Mouse (Mus musculus): ENCODE results near the gene Tnr. TPM values are rescaled to one million over a fixed set of nuclear protein-coding genes. Genes with fewer than 3 reads are reported as not detected.
A peak's percentile ranks its signal among the peaks of the same experiment; 100 is the strongest.

The Tnr gene
- polyA plus RNA-seq, 1 experiment from 2014 or later = 0.14 TPM

DNA sequence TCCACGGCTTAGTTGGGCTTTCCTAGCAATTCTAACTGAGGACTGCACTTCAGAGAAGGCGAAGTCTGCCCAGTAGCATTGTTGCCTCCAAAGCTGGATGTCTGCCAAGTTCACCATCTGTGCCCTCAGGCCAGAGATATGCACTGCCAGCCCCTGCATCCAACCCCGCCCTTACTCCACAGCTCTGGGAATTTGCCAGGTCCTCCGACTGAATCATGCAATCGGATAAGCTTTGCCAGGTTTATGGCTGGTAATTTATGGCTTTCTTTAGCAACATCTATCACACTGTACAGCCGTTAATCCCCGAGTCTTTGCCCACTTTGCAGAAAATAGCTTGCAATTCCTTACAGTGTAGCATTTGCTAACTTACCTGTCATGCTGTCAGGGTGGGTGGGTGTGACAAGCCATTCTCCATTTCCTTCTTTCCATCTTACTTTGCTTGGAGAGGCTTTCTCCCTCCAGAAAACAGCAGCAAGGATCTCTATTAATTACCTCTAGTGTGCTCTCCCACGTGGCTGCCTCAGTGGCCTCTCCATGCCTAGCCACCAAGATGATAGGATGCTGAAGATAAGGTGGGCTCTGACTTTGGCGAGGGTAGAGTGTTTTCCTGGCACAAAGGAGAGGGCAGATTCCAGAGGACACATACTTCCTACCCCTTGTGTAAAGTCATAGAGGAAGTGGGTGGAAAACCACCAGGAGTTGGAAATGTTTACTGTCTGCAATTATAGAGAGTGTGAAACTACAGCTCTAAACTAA, 163.1 kb downstream of the Tnr start:
- Histone ChIP-seq H3K4me2 (no peak overlapping the region), H3K9ac (no peak overlapping the region), H3K9me3 (no peaks in the 10 kb centered on the region), H3K4me3 (no peak overlapping the region), H3K27ac (no peak overlapping the region), H3K36me3 (no peaks in the 10 kb centered on the region), H3K4me1 (peaks cover 9% of the 10 kb centered on the region; the same call in 1 of the 2 replicates), H3K27me3 (no peaks in the 10 kb centered on the region)
- peak; percentile 85 for ATAC-seq (ENCODE audit: borderline replicate concordance, extremely low read depth, low FRiP score, low TSS enrichment)
- WGBS = 30% methylated on average over 9 of the region's 9 CpGs

DNA sequence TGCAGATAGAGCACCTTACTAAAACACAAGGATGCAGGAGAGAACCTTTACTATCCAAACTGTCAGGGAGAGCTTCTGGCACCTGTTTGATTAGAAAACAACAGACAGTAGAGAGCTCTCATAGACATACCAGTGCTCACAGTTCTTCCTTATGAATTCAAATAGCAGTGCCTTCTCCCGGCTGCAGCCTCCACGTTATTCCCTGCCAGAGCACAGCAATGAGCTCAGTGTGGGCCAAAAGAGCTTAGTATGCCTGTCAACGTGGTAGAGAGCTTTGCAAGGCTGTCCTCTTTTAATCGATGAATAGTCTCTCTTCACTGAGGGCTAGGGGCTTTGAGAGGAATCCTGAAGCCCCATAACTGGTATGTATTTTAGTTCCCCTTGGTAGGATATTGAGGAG, 173.1 kb downstream of the Tnr start:
- WGBS = 64% methylated on average over 4 of the region's 4 CpGs
- Histone ChIP-seq H3K27ac (no peak overlapping the region), H3K27me3 (no peaks in the 10 kb centered on the region), H3K9ac (no peak overlapping the region), H3K4me1 (no peaks in the 10 kb centered on the region), H3K4me3 (no peak overlapping the region), H3K9me3 (no peaks in the 10 kb centered on the region), H3K4me2 (no peak overlapping the region), H3K36me3 (no peaks in the 10 kb centered on the region)
- ATAC-seq (ENCODE audit: borderline replicate concordance, extremely low read depth, low FRiP score, low TSS enrichment) = no peak

DNA sequence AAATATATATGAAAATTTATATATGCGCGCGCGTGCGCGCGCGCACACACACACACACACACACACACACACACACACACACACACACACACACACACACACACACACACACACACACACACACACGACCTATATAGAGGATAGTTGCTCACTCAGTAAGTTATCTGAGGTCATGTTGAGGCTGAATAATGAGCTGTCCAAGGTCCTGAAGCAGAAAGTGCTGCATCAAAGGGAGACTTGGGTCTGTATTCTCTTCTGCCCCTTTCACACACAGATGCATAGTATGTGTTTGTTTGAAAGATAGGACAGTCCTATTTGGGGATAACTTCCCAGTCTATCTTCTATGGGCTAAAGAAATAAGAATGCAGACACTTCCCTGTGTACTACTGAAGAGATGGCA, 178.5 kb downstream of the Tnr start:
- Histone ChIP-seq H3K27me3 (no peaks in the 10 kb centered on the region), H3K36me3 (no peaks in the 10 kb centered on the region), H3K9ac (no peak overlapping the region), H3K27ac (no peak overlapping the region), H3K4me2 (no peak overlapping the region), H3K4me1 (no peaks in the 10 kb centered on the region), H3K4me3 (no peak overlapping the region), H3K9me3 (no peaks in the 10 kb centered on the region)
- ATAC-seq (ENCODE audit: borderline replicate concordance, extremely low read depth, low FRiP score, low TSS enrichment) = no peak
- WGBS = 58% methylated on average over 2 of the region's 9 CpGs

DNA sequence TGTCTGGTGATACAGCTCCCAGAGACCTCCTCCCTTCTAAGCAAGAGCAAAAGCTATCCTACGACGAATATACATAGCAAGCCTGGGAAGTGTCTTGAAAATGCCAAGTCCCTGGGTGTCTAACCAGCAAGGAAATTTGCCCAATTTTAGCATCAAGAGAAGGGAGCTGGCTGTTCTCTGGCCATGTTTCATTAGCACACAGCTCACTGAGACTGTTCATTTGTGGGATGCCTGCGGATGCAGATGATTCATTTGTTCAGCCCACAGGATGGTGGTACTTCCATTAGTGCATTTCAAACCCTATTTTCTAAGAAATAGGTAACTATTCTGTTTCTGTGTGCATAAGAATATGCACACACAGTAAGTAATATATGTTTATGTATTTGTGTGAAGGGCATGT, 181.4 kb downstream of the Tnr start:
- H3K4me1 ChIP-seq = no peaks in the 10 kb centered on the region

DNA sequence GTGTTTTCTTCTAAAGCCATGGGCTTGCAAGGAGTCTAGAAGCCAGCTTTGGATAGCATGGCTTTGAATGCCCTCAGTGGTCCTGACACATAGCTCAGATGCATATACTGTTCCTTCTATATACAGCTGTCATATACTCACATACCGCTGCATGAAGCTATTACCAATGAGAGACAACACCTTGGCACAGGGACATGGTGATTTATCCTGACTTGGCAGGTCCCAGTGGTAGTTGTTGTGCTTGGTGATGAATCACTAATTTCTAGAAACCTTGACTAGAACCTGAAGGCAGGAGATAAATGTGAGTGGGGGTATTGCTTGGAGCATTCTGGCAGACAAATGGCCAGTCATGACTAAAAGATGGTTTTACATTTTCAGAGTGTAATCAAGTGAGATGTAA, 192.7 kb downstream of the Tnr start:
- Histone ChIP-seq H3K36me3 (no peaks in the 10 kb centered on the region), H3K27ac (no peak overlapping the region), H3K4me1 (no peaks in the 10 kb centered on the region), H3K27me3 (no peaks in the 10 kb centered on the region), H3K4me3 (no peak overlapping the region), H3K9ac (no peak overlapping the region), H3K9me3 (no peaks in the 10 kb centered on the region), H3K4me2 (no peak overlapping the region)
- no peak for ATAC-seq (ENCODE audit: borderline replicate concordance, extremely low read depth, low FRiP score, low TSS enrichment)
- 87% methylated on average over 1 of the region's 1 CpGs for WGBS

More for the DNA sequence above, 181.4 kb downstream of the Tnr start:
- H3K4me2 ChIP-seq = no peak overlapping the region
- no peak for ATAC-seq (ENCODE audit: borderline replicate concordance, extremely low read depth, low FRiP score, low TSS enrichment)
- H3K9ac ChIP-seq = no peak overlapping the region
- H3K27ac ChIP-seq = no peak overlapping the region
- WGBS = 91% methylated on average over 3 of the region's 3 CpGs
- no peak overlapping the region for H3K4me3 ChIP-seq
- H3K27me3 ChIP-seq = no peaks in the 10 kb centered on the region
- H3K9me3 ChIP-seq = no peaks in the 10 kb centered on the region
- H3K36me3 ChIP-seq = no peaks in the 10 kb centered on the region

DNA sequence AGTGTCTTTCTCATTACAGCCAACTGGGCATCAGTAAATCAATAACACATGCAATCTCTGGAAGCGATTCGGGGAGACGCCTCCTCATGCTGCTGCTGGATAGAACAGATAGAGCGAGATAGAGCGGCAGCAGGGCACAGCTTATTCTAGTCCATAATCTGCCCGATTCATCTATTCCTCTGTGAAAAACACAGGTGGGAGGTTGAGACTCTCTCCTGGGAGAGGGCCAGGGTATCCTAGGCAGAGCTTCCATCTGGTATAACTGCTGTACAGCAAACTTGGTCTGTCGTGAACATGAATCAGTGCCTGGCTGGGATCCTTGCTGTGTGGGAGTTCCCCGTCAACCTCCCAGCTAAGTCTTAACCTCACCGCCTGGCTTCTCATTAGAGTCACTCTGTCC, 193.4 kb downstream of the Tnr start:
- Histone ChIP-seq H3K27ac (no peak overlapping the region), H3K36me3 (no peaks in the 10 kb centered on the region), H3K4me1 (no peaks in the 10 kb centered on the region), H3K9me3 (no peaks in the 10 kb centered on the region), H3K4me3 (no peak overlapping the region), H3K27me3 (no peaks in the 10 kb centered on the region), H3K9ac (no peak overlapping the region), H3K4me2 (no peak overlapping the region)
- 81% methylated on average over 9 of the region's 9 CpGs for WGBS
- ATAC-seq (ENCODE audit: borderline replicate concordance, extremely low read depth, low FRiP score, low TSS enrichment) = no peak

DNA sequence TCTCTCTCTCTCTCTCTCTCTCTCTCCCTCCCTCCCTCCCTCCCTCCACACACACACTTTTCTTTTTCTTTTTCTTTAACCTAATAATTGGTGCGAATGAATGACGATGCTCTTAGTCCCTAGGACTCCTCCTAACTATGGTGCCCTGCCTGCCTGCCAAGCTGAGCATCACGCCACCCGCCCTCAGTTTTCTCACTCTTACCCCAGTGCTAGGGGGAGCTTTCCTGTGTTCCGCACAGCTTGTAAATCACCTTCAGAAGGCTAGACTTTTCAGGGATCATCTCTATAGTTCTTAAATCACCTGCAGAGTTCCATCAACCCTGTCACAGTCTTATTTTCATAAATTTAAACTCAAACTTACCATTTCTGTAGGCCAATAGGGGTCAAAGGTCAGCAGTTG, 200.2 kb downstream of the Tnr start:
- no peak for ATAC-seq (ENCODE audit: borderline replicate concordance, extremely low read depth, low FRiP score, low TSS enrichment)
- WGBS = 86% methylated on average over 5 of the region's 5 CpGs
- H3K36me3 ChIP-seq = no peaks in the 10 kb centered on the region
- no peak overlapping the region for H3K4me3 ChIP-seq
- H3K4me2 ChIP-seq = no peak overlapping the region
- H3K27ac ChIP-seq = no peak overlapping the region
- no peak overlapping the region for H3K9ac ChIP-seq
- no peaks in the 10 kb centered on the region for H3K27me3 ChIP-seq
- H3K4me1 ChIP-seq = no peaks in the 10 kb centered on the region
- H3K9me3 ChIP-seq = no peaks in the 10 kb centered on the region

DNA sequence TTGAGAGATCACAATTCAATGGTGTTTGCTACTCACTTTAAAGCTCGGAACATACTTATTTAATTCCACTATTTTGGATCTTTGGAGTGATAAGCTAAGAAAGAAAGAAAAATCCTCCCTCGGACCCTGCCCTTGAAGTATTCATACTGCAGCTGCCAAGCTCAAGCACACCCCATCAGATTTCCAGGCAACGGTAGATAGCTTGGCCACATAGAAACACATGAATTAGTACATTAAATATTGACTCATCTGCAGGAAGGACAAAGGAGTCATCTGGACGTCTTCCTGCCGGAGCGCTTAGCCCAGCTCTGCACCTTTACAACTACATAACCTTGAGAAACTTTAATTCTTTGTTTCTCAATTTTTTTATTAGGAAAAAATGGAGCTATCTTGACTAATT, 205.7 kb downstream of the Tnr start:
- no peaks in the 10 kb centered on the region for H3K36me3 ChIP-seq
- H3K27ac ChIP-seq = no peak overlapping the region
- no peak overlapping the region for H3K4me2 ChIP-seq
- WGBS = 66% methylated on average over 6 of the region's 6 CpGs
- no peak overlapping the region for H3K9ac ChIP-seq
- H3K4me3 ChIP-seq = no peak overlapping the region
- ATAC-seq (ENCODE audit: borderline replicate concordance, extremely low read depth, low FRiP score, low TSS enrichment) = no peak
- H3K9me3 ChIP-seq = no peaks in the 10 kb centered on the region
- no peaks in the 10 kb centered on the region for H3K4me1 ChIP-seq
- H3K27me3 ChIP-seq = no peaks in the 10 kb centered on the region

DNA sequence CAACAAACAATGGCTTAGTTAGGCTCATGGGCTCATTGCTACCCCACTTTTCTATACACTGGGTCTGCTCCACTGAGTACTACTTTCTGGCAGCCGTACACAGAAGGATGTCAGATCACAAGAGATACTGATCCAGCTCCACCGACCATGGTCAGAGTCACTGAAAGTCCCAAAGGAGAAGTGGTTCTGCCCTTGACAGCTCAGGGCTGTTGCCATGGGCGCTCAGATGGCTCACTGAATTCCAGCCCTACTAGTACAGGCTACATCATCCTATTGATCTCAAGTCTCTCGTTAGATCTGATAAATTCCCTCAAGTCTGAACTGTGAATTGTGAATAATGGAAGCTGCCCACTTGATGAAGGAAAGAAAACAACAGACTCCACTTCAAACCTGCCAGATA, 207.3 kb downstream of the Tnr start:
- 45% methylated on average over 4 of the region's 4 CpGs for WGBS
- H3K27ac ChIP-seq = no peak overlapping the region
- H3K9ac ChIP-seq = no peak overlapping the region
- no peaks in the 10 kb centered on the region for H3K27me3 ChIP-seq
- H3K4me2 ChIP-seq = no peak overlapping the region
- ATAC-seq (ENCODE audit: borderline replicate concordance, extremely low read depth, low FRiP score, low TSS enrichment) = no peak
- no peaks in the 10 kb centered on the region for H3K9me3 ChIP-seq
- no peaks in the 10 kb centered on the region for H3K4me1 ChIP-seq
- no peak overlapping the region for H3K4me3 ChIP-seq
- no peaks in the 10 kb centered on the region for H3K36me3 ChIP-seq

DNA sequence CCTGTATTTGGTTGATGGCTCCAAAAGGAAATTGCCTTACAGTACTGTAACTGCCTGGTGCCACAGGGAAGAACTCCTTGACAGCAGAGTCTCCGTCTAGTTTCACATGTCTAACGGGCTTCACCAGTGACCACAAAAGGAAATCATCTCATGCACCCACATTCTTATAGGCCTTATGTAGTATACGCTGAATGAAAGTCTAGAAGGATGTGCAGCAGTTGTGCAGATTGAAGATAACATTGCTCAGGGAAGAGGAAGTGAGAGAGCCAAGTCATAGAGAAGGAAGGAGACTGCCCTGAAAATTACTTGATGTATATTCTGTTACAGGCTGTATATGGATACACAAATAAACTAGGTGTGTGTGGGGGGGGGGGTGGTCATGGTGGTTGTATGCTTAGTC, 211.5 kb downstream of the Tnr start:
- Histone ChIP-seq H3K36me3 (no peaks in the 10 kb centered on the region), H3K9ac (no peak overlapping the region), H3K27ac (no peak overlapping the region), H3K9me3 (no peaks in the 10 kb centered on the region), H3K4me2 (no peak overlapping the region), H3K27me3 (no peaks in the 10 kb centered on the region), H3K4me3 (no peak overlapping the region), H3K4me1 (no peaks in the 10 kb centered on the region)
- no peak for ATAC-seq (ENCODE audit: borderline replicate concordance, extremely low read depth, low FRiP score, low TSS enrichment)
- WGBS = 70% methylated on average over 3 of the region's 3 CpGs

DNA sequence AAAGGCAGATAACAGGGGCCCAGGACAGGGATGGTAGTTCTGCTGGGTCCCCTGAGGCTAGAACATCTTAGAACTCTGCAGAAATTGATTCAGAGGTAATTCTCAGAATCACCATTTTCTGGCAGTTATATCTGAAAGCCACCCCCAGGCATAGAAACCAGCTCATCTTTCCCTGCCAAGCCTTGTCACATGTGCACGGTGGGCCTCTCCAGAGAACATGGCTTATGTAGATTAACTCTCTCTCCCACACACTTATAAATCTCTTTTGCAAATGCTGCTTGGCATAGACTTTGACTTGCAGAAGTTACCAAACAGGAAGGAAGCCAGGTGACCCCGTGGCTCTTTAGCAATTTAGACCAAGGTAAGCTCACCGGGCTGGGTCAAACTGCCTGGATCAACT, 215.9 kb downstream of the Tnr start:
- Histone ChIP-seq H3K4me3 (no peak overlapping the region), H3K36me3 (no peaks in the 10 kb centered on the region), H3K4me1 (peaks cover 3% of the 10 kb centered on the region; the same call in 1 of the 2 replicates), H3K27ac (no peak overlapping the region), H3K4me2 (no peak overlapping the region), H3K9me3 (no peaks in the 10 kb centered on the region), H3K9ac (no peak overlapping the region), H3K27me3 (no peaks in the 10 kb centered on the region)
- no peak for ATAC-seq (ENCODE audit: borderline replicate concordance, extremely low read depth, low FRiP score, low TSS enrichment)
- WGBS = 62% methylated on average over 3 of the region's 3 CpGs

DNA sequence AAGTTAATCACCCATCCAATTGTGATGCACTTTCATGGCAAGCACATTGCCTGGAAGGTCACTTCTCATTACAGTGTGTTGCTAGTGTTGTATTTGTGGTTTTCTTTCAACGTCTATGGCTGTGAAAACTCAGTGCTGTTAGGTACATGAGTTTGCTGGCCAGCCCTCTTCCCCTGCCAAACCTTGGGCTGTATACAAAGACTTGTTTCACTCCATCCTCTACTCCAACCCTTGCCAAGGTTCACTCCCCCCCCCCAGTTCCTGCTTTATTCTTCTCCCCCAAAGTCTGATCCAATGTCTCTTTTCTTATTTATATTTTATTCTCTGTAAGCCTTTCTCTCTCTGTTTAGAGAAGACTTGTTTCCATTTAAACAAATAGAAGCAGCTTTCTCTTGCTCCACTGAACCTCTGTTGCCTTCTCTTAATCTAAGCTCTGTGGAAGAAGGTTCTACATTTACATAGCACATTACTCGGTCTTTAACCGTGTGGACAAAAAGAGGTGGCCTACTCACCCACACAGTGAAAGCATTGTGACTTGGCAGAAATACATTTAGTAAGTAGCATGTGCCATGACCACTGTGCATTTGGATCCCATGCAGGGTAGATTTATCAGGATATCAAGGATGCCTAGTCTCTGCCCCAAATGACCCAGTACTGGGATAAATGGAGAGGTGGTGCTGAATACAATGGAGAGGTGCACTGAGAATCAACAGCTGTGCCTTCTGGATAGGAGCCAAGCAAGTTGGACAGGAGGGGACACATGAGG, 217.9 kb downstream of the Tnr start:
- Histone ChIP-seq H3K36me3 (no peaks in the 10 kb centered on the region), H3K9me3 (no peaks in the 10 kb centered on the region), H3K27ac (no peak overlapping the region), H3K9ac (no peak overlapping the region), H3K27me3 (no peaks in the 10 kb centered on the region), H3K4me1 (peaks cover 3% of the 10 kb centered on the region; the same call in 1 of the 2 replicates), H3K4me3 (no peak overlapping the region), H3K4me2 (no peak overlapping the region)
- no peak for ATAC-seq (ENCODE audit: borderline replicate concordance, extremely low read depth, low FRiP score, low TSS enrichment)
- 49% methylated on average over 3 of the region's 3 CpGs for WGBS

All from lung, embryonic 15.5 days (tissue).